Mouse (Mus musculus) thymus, postnatal 10 days (tissue): ENCODE measurements around the gene Ptms.
A peak's percentile ranks its signal among the peaks of the same experiment; 100 is the strongest.

Experiments
- DNase-seq, 2 experiments: peaks; one replicate each; pipeline ENCODE4 v3.0.0; 2021; ENCODE audit warnings: low spot score in 2 of 2

Ptms gene

DNA sequence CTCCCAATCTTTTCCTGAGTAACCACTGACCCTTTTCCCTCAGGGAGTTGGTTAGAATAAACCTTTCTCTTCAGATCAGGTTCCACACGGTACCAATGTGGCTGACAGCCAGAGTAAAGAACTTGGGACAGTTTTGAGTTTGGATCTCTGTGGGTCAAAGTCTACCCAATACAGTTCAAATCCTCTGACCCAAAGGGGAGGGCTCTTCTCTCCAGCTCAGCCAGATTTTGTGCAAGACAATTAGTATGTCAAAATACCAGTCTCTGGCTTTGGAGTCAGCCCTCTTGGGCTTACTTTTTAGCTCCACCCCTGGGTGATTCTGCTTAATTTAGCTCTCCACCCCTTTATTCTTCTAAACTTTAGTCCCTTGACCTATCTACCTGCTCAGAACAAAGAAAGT, 10.3 kb upstream of the Ptms start:
- DNase-seq: no peak

DNA sequence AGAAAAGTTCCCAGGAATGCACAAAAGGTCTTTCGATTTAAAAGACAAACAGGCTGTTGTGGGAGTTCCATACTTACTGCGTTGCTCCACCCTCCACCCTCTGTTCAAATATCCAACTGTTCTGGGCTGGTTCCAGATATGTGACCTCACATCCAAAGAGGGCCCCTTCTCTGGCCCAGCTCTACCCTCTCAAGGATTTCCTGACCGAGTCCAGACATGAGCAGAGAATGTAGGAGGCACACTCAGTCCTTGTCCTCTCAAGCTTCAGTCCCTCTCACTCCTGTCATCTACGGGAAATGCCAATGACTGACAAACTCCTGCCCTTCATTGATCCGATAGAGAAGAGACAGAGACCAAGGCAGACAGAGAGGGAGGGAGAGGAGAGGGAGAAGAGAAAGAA, 6.0 kb upstream of the Ptms start:
- DNase-seq: no peak

DNA sequence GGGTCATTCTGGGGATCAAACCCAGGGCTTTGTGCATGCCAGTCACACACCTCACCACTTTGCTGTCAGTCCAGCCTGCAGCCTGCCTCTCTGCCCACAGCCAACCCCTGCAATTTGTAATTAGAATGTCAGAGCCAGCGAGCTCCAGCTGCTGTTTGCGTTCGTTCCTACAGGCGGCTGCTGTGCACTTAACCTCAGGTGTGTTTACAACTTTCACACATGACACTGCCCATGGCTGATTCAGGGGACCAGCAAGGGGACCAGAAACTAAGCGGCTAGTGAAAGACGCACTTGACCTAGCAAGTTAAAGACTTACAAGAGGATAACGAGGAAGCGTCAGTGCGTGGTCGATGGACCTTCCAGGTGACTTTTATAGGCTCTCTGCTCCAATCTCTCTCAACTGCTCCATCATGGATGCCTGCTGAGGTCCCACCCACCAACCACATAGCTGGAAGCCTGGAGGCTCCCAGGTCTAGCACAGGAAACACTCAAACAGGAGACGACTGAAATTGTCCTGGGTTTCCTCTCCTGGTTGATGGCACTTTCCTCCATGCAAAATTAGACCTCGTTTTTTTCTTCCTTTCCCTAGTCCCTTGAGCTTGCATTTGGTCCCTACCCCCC, 5.4 kb upstream of the Ptms start:
- DNase-seq: no peak

DNA sequence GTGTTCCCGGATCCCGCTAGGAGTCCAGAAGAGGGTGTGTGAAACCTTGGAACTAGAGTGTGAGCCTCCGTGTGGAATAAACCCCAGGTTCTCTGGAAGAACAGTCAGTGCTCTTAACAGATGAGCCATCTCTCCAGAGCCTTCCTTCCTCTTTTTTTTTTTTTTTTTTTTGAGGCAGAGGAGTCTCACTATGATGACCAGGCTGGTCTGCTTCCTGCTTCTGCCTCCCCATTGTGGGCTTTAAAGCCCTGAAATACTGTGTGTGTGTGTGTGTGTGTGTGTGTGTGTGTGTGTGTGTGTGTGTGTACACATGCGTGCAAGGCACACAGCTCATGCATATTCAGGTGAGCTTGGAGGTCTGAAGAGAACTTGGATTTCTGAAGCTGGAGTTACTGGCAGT, 1.6 kb upstream of the Ptms start:
- DNase-seq: no peak

DNA sequence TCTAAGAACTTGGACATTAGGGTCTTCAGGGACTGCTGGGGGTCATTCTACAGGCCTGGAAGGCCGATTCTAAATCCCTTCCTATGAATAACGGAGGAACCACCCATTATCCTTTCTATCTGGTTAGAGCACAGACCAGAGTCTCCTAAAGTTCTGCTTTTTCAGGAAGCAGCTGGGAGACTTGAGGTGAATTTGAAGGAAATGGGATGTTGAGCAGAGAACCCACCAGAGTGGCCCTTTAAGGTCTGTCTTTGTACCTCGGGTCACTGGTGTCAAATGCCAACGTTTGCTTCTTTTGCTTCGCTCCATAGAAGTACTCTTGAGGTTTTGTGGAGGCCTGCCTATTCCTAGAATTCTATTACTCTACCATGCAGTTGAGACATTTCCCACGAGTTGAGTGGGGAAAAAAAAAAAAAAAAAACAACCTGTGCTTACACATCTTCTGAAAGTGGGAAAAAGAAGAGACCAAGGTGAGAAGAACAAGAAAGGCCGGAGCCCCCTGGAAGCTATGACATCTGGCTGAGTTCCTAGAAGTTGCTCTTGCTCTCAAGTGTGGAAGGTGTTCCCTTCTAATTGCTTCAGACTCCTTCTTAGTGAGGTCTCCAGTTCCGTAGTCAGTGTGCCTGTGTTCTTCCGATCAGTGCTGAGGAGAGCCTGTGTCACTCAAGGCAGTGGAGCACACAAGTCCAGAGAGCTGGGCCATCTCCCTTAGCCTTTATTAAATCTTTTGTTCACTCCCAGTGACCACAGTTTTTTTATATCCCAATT, 599 bp upstream of the Ptms start:
- no peak for DNase-seq

DNA sequence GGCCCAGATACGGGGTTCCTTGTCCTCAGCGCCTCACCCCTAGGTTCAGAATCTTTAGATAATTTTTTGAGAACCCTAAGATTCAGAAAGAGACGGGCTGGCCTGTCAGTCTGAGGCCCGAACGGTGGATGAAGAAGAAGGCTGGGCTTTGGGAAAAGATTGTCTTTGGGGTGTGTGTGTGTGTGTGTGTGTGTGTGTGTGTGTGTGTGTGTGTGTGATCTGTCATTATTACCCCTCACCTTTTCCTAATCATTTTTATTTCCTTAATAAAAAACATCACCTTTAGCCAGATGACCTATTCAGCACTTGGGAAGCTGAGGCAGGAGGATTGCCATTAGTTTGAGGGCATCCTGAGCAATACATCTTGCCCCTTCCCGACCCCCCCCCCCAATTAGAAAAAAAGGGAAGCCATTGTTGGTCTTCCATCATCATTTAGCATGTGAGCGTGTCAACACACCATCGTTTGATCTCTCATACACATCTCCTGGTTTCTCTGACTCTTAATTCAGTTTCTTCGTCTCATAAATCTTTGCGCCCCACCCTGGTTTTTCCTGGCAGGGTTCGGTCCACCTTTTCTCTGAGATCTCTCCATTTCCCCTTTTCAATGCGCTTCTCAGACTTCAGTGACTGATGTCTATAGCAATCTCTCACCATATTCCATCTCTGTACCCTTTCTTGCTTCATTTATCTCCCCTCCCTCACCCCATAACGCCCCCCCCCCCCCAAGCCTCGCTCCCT, 844 bp downstream of the Ptms start:
- DNase-seq: no peak

DNA sequence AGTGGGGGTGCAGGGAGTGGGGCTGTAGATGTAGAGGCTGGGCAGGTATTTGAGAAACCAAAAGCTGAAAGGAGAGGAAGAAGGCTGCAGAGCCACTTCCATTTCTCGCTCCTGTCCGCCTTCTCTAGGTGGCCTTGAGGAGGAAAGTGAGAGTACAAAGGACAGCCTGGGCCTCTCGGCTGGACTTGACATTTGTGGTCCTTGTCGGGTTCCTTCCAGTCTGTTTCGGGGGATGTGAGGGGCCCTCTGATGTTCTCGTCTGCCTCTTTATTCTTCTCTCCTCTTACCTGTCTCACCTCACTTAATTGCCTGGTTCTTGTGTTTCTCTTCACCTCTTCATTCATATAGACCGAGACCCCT, 1.6 kb downstream of the Ptms start:
- no peak for DNase-seq

DNA sequence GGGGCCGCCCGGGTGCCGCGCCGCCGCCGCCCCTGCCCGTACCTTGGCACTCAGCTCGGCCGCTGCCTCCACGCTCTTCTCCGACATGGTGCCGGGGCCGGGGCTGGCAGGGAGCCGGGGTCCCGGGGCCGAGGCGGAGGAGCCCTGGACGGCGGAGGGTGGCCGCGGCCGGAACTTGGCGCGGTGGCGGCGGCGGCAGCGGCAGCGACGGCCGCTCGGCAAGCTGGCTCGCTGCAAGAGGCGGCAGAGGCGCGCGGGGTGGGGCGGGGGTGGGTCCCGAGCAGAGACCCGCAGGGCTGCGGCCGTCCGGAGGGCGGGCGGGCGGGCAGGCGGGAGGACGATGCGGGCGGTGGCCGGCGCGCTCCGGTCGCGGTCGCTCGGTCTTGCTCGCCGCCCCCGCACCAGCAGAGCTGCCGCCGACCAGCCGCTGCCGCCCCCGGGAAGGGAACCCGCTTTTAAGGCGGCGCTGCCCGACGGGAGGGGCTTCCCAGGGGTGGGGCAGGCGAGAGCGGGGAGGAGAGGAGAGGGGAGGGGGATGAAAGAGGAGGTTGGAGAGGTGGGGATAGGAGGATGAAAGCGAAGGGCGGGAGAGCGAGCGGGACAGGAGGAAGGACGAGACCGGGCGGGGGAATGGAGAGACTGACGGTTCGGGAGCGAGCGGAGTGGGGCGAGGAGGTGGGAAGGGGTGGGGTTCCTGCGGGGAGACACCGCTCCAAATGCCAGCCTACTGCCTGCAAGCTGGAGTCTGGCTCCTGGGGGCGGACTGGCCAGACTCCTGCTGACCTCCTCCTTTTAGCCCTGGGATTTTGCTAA, 2.2 kb downstream of the Ptms start:
- peak; percentile 77 to 78 for DNase-seq

DNA sequence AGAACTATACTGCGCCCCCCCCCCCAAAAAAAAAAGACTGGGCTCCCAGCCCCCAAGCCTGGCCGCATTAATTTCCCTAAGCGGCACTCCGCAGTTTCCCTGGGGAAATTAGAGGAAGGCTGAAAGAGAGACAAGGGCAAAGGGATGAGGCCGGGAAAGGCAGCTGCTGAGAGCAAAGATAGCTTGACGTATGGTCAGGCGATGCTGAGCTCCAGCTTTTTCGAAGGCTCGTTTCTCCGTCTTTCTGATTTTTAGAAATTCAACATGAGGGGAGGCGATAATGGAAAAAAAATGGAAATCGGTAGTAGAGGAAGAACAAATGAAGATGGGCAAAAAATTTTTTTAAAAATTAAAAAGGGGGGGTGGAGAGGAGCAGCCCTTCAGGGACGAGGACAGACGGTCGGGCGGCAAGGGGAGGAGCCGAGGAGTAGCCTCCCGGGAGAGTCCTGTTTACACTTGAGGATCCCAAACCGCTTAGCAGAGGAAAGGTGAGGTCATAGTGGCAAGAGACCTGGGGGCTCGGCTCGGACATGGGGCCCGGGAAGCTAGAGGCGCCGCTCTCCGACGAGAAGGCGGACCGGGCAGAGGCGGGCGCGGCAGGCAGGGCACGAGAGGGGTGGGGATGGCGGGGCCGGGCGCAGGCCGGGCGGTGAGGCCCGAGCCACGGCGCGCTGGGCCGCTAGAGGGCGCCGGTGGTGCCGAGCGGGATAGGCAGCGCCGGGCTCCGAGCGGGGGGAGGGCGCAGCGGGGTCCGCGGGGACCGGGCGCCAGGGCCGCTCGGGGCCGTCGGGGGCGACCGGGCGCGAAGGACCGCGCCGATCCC, 3.0 kb downstream of the Ptms start:
- peak; percentile 80 to 97 for DNase-seq

DNA sequence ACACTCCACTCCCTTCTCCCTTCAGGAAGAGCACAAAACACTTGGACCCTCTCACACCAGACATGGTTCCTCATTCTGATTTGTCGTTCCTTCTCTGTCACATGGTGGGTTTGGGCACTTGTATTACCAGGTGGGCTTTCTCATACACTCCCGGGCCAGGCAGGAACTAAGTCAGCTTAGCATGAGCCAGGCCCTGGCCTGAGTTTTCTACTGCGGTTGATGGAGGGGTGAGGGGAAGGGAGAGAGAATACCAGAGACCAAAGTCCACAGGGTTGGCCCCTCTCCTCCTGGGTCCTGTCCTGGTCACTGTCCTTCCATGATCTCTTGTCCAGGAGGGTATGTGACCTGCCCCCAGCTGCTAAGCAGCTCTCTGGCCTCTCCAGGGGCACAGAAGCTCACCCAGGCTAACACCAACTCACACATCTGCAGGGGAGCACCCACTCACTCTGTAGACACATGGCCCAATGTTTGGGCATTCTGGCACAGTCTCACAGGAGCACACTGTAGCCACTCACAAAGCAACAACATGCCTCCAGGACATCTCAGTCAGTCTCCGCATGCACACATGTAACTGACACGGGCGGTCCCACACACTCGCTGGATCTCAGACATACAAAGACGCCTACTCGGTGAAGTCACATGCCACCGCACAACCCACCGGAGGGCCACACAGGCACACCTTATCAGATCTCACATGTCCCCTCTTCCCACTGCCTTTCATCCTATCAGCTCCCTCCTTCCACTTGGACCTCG, 3.8 kb downstream of the Ptms start:
- peak in 1 of 2 experiments; percentile 30 for DNase-seq

DNA sequence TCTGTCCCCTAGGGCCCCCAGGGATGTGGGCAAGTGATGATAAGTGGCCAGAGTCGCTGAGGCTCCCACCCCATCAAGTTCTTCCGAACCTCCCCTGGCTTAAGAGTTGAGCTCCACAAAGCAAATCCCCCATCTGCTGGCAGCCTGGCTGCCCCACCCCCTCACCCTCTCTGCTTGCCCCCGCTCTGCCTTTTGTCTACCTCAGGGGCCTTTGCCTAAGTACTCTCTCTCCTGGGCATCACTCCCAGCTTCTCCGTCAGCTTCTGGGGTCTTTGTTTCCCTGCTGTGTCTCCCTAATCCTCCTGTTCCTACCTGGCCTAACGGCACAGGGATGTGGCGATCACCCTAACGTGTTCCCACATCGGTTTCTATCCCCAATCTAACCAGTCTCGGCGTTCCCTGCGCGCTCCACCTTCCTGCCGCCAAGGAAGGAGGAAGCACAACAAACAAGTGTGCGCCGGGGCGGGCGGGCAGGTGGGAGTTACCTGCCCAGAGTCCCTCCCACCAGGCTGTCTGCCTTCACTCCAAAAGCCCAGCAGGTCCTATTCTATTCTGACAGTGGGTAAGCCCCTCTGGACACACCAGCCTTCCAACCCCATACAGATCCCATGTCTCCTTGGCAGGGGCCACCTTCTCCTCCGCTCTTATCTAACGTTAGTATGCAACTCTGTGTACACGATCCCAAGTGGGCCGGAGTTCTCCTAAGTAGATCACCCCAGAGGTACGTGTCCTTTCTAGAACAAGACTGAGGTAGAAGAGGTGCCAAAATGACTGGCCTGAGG, 4.6 kb downstream of the Ptms start:
- DNase-seq: no peak

DNA sequence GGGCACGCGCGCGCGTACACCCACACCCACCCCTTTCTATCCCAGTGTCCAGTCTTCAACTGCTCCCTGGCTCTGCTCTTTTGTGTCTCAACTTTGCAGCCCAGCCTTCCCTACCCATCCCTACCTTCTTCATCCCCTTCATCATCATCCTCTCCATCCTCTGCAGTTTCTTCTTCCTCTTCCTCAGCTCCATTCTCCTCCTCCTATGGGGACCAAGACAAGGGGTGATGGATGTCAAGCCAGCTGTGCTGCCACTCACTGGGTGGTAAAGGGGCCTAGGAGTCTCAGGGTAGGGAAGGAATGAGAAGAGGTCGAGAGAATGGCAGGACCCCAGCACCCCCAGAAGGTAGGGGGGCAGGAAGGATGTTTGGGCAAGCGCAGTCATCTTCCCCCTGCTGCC, 5.4 kb downstream of the Ptms start:
- DNase-seq: no peak

DNA sequence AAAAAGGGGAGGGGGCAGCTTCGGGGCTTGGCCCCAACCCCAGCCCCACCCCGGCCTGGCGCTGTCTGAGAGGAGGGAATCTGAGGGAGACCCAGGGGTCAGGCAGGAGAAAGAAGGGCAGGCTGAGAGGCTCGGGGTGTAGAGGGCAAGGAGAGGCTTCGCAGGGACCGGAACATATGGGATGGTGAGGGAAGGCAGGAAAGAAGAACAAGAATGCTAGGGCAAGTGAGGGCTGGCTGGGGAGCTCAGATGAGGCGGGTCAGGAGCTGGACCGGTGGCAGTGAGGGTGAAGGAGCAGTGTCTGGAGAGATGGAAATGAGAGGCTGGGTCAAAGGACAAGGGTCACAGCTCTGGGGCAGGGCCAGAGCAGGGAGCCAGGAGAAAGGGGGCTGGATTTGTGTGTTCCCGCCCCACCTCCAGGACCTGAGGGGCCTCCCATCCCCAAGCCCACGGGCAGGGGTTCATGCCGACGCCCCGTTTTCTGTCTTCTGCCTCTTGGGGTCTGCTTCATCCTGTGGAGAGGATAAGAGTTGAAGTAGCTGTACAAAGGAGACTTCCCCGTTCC, 6.1 kb downstream of the Ptms start:
- DNase-seq: no peak

DNA sequence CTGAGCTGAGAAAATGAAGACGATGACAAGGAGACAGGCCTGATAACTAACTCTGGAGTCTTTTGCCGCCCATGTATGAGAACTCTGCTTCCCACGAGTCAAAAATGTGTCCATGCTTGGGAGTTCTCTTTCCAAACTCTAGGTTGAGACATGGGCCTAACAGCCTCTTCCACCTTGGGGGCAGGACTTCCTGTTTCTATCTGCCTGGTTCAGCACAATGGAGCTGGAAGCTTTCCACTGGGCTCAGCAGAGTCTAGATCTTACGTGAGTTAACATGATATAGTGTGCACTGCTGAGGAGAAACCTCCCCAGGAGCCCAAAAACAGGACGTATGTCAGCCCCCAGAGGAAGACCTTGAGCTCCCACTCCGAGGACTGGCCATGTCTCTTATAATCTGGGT, 6.7 kb downstream of the Ptms start:
- DNase-seq: no peak

DNA sequence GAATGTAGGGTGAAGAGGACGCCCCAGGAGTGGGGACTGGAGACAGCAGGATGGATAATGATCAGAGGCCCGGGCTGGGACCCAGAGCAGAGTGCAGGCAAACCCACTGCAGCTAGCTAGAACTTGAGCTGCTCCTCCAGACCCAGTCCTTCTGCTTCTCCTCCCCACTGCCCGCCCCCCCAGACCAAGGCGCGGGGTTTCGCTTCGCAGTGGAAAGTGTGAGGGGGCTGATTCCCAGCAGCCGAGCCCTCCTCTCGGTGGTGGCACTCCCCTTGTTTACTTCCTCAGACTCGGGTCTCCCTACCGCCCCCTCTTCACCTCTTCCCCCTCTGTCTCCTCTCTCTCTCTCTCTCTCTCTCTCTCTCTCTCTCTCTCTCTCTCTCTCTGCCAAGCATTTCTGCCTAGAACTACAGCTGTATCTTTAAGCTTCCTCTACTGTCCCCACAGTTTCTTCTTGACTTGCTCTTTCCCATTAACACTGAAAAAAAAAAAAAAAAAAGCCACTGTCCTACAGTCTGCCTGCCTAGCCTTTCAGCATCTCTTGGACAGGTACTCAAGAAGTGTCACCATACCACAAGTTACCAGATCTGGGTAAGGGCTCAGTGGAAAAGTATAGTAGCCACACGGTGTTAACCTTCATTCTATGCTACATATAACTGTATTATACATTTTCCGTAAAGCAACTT, 8.2 kb downstream of the Ptms start, which contains the start of gene Lag3:
Lag3 (minus strand) TSS at position 173 of the 686 bp plus-strand sequence.
- DNase-seq: peak; percentile 56 to 57

DNA sequence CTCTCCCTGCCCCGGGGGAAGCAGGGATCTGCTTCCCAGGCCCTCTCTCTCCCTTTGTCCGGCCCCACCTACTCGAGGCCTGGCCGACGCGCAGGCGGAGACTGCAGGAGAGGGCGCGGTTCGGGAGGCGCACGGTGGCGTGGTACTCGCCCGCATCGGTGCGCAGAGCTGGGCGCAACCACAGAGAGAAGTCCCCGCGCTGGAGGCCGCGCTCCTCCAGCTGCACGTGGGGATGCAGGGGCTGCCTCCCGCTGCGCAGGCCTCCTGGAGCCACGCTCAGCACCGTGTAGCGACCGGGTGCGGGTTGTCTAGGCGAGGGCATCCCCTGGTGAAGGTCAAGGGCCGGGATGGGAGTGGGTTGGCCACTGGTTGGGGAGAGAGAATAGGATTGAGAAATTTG, 9.9 kb downstream of the Ptms start:
- DNase-seq: no peak

DNA sequence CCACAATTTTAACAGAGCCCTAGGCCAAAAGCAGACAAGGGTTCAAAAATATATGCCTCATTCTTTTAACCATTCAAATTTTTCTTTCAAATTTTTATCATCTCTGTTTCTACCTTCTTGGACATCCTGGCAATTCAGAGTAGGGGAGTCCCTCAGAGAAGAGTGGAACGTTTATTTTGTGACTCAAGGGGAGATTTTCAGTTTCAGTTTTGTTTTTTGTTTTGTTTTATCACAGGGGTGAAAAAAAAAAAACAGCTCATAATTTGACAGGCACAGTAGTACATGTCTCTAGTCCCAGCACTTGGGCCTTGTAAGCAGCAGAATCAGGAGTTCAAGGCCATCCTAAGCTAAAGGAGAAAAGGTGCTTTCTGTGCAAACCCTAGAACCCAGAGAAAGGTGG, 12.1 kb downstream of the Ptms start:
- DNase-seq: no peak

DNA sequence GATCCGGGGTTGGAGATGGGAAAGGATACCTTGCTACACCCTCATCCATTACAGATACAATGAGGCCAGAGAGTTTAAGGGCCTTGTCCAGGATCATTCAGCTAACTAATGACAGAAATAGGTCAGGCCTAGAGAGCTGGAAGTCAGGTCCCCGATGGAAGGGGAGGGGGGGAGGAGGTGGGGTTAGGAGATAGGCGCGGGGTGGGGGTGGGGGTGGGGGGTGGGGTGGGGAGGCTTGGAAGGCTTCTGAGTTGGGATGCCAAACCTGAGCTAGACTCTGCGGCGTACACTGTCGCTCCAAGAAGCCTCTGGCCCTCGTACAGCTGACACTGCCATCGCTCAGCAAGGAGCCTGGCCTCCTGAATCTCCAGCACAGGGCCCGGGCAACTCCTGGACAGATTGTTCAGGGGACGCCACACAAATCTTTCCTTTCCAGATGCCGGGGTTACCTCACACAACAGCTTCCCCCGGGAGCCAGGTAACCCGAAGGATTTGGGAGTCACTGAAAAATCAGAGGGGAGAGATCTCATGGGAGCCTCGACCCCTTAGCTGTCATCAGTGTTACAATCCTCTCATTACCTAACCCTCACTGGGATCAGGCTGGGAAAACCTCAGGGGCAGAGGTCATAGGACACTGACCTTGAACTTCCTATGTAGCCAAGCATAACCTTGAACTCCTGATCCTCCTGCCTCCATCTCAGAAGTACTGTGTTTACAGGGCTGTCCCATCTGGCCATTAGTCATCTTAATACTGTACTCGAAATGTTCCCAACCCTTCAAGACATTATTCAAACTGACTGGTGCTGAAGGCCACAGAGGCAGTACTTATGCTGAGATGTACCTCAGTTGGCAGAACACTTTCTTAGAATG, 14.7 kb downstream of the Ptms start:
- no peak for DNase-seq
